Mouse (Mus musculus) adrenal gland, postnatal 4 days (tissue): ENCODE measurements around the gene Sell. TPM values are rescaled to one million over a fixed set of nuclear protein-coding genes. Genes with fewer than 3 reads are reported as not detected.

Experiments
- DNase-seq, 2 experiments: peaks; one replicate each; pipeline ENCODE4 v3.0.0; 2021 to 2022; ENCODE audit warnings: low spot score in 2 of 2, mixed read lengths in 2 of 2
- total RNA-seq, 2 experiments: library from RNA; stranded (reverse); gene quantifications; 2 replicates each; pipeline ENCODE4 v1.2.3; 2021

The Sell gene
- total RNA-seq, 2 experiments from 2014 or later: 1.1 to 1.7 TPM

DNA sequence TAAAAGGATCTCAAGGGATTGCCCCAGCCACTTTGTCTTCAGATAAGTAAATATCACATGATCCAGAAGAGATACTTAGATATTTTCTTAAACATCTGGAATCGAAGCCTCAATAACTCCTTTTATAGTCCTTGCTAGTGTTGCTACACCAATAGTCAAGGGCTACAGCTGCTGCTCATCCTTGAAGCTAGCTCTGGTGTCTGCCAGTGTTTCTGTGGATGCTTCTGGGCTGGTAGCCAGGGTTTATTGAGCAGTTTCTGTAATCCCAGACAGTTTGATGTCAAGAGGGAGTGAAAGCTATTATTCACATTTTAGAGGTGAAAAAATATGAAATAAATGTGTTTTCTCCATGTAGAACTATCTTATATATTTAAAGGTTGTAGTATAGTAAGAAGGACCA is 70.8 kb downstream of the Sell start:
- DNase-seq: no peak

Other genes starting within 250 kb of the Sell start
- 10 to 100 TPM; 29.1 to 30.2 TPM for gene Scyl3, start 132.9 kb upstream of the Sell start, total RNA-seq
- gene BC055324, start 67.2 kb upstream of the Sell start, total RNA-seq: 1 to 10 TPM; 7.0 to 7.8 TPM
- gene Mettl18, start 67.1 kb upstream of the Sell start, total RNA-seq: 1 to 10 TPM; 5.9 to 6.6 TPM
- 1 to 10 TPM in 1 of 2 experiments, under 1 TPM in 1; 0.87 to 1.5 TPM for gene Sele, start 13.7 kb upstream of the Sell start, total RNA-seq
- gene Selp, start 53.3 kb downstream of the Sell start, total RNA-seq: 1 to 10 TPM; 1.2 to 2.5 TPM
- gene F5, start 89.9 kb downstream of the Sell start, total RNA-seq: 10 to 100 TPM in 1 of 2 experiments, 1 to 10 TPM in 1; 3.4 to 22.7 TPM
- 10 to 100 TPM; 19.5 to 22.2 TPM for gene Slc19a2, start 187.1 kb downstream of the Sell start, total RNA-seq
- 10 to 100 TPM; 11.0 to 14.1 TPM for gene Ccdc181, start 213.6 kb downstream of the Sell start, total RNA-seq
- 10 to 100 TPM; 23.3 to 24.5 TPM for gene Nme7, start 242.1 kb downstream of the Sell start, total RNA-seq
- 10 to 100 TPM; 28.9 to 29.7 TPM for gene Blzf1, start 245.5 kb downstream of the Sell start, total RNA-seq